In the genomic region with DNA sequence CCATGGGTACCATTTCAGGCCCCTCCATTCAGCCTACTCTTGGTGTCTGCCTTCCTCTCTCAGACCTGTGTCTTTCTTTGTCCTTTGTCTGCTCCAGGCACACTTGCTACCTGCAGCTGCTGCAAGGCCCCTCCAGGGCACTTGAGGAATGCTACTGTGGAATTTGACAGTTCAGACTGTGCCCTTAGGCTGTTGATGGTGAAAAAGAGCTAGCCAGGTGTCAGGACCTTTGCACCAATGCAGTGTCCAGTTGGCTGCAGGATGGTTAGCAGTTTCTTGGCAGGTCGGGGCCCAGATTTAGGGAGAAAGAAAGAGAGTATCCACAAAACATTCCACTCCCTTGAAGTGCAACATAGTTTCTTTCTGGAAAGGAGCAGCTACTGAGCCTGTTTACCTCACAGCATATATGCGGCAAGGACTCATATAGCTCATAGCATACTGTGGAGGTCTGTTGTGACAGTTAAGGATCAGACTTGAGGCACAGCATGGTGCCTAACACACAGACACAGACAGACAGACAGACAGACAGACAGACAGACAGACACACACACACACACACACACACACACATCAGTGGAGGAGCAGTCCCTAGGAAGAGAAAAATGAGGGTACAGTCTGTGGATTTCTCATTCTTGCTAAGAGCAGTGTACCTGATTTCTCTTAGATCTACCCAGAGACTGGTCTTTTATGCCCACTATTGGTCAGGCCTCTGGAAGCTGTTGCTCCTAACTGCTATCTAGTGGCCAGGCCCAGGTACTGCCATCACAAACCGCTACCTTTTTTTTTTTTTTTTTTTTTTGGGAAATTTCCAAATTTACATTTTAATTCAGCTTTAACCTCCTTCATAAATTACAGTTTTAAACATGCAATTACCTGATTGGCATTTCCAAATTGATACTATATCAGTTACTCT, we compare ENCODE assay signal across 8 mouse cellular contexts. TPM values are rescaled to one million over a fixed set of nuclear protein-coding genes. Genes with fewer than 3 reads are reported as not detected.
A peak's percentile ranks its signal among the peaks of the same experiment; 100 is the strongest.
DNase-seq lines count a peak whose midpoint lies in the region; ATAC-seq and TF ChIP-seq lines count a peak whose summit lies in the region.

No protein-coding gene starts in this region.

- DNase-seq in kidney, adult 18-20 months: no peak
- DNase-seq in liver, postnatal 0 days: no peak
- peak; percentile 70 for DNase-seq in testis, postnatal 14 days (ENCODE audit: low spot score)
- DNase-seq in cerebellum, adult 11-12 months: no peak
- DNase-seq in right cerebral cortex, postnatal 4 days: no peak

- TF ChIP-seq POLR2A in bone marrow, adult 2 months (IDR thresholded peaks at IDR 0.05; ENCODE audit: borderline replicate concordance, control insufficient read depth, low read depth, low read length): no peak

- H3K9ac ChIP-seq in kidney, embryonic 14.5 days (ENCODE audit: low read depth, low read length): no peak overlapping the region
- no peak overlapping the region for H3K9ac ChIP-seq in liver, postnatal 0 days (replicated peaks)

- no peak for TF ChIP-seq EP300 in liver, postnatal 0 days (IDR thresholded peaks at IDR 0.05; ENCODE audit: low read depth)

- peak; percentile 50 for TF ChIP-seq CTCF in bone marrow, adult 2 months (IDR thresholded peaks at IDR 0.05; ENCODE audit: control insufficient read depth, insufficient read depth, low read length)
- TF ChIP-seq CTCF in liver, postnatal 0 days (IDR thresholded peaks at IDR 0.05; ENCODE audit: low read depth): peak; percentile 75

- no peaks in the 10 kb centered on the region for H3K27me3 ChIP-seq in kidney, embryonic 14.5 days (ENCODE audit: control insufficient read depth, insufficient read depth, low read length)
- no peaks in the 10 kb centered on the region for H3K27me3 ChIP-seq in liver, postnatal 0 days (ENCODE audit: insufficient read depth, low read length)

- WGBS in kidney, embryonic 14.5 days: 52% methylated on average over 3 of the region's 3 CpGs
- WGBS in bone marrow, adult 2 months: 46% methylated on average over 3 of the region's 3 CpGs
- WGBS in liver, postnatal 0 days (ENCODE audit: insufficient replicate concordance): 50% methylated on average over 3 of the region's 3 CpGs

- H3K4me1 ChIP-seq in kidney, embryonic 14.5 days (ENCODE audit: control insufficient read depth, insufficient read depth, low read length): peaks cover 3% of the 10 kb centered on the region; the same call in 1 of the 2 replicates
- no peaks in the 10 kb centered on the region; the same call in 1 of the 2 replicates for H3K4me1 ChIP-seq in bone marrow, adult 2 months (ENCODE audit: control insufficient read depth, insufficient read depth, low read length)
- peaks cover 3% of the 10 kb centered on the region; the same call in 1 of the 2 replicates for H3K4me1 ChIP-seq in liver, postnatal 0 days (ENCODE audit: insufficient read depth)

- no peak overlapping the region for H3K4me3 ChIP-seq in kidney, embryonic 14.5 days (ENCODE audit: low read length)
- H3K4me3 ChIP-seq in bone marrow, adult 2 months (replicated peaks; ENCODE audit: control insufficient read depth, low read depth, low read length): no peak overlapping the region
- no peak overlapping the region for H3K4me3 ChIP-seq in liver, postnatal 0 days (ENCODE audit: low read depth, low read length)

- no peak overlapping the region for H3K4me2 ChIP-seq in kidney, embryonic 14.5 days (replicated peaks; ENCODE audit: low read depth, low read length)
- no peak overlapping the region for H3K4me2 ChIP-seq in liver, postnatal 0 days (ENCODE audit: low read depth, low read length)

- no peak overlapping the region for H3K27ac ChIP-seq in kidney, embryonic 14.5 days (ENCODE audit: low read depth, low read length)
- H3K27ac ChIP-seq in bone marrow, adult 2 months (ENCODE audit: control insufficient read depth, insufficient read depth, low read depth, low read length, poor library complexity): no peak overlapping the region
- H3K27ac ChIP-seq in liver, postnatal 0 days (ENCODE audit: low read depth): no peak overlapping the region

- H3K9me3 ChIP-seq in kidney, embryonic 14.5 days (ENCODE audit: control insufficient read depth, low read length): no peaks in the 10 kb centered on the region
- no peaks in the 10 kb centered on the region for H3K9me3 ChIP-seq in liver, postnatal 0 days (ENCODE audit: low read length)

- H3K36me3 ChIP-seq in kidney, embryonic 14.5 days (ENCODE audit: control insufficient read depth, insufficient read depth, low read length): no peaks in the 10 kb centered on the region
- no peaks in the 10 kb centered on the region for H3K36me3 ChIP-seq in liver, postnatal 0 days (replicated peaks; ENCODE audit: insufficient read depth, low read length)

- peak; percentile 69 for ATAC-seq in kidney, embryonic 14.5 days (ENCODE audit: low FRiP score, low TSS enrichment)
- ATAC-seq in hematopoietic stem cell, adult 5-6 weeks (replicated peaks in 1 of 2; ENCODE audit: insufficient read depth in 1 of 2, low FRiP score in 2 of 2, low TSS enrichment in 1 of 2, low read depth in 1 of 2, poor library complexity in 2 of 2, severe bottlenecking in 2 of 2): peak; percentile 86 to 92; a peak in 3 of 4 replicates
- peak; percentile 74 for ATAC-seq in liver, postnatal 0 days

RNA-seq across cellular contexts. Expression of a gene that starts 6.3 kb away (rescaled TPM):
- polyA plus RNA-seq in kidney, embryonic 14.5 days (2014; fragmentation: Nextera tagmentation; extraction: Ambion mirVana): 33.6 and 42.2 TPM in 2 replicates
- 11.8 and 12.9 TPM in 2 replicates for polyA plus RNA-seq in bone marrow, adult 2 months (2011; ENCODE audit: insufficient read depth, insufficient read length, low replicate concordance, missing spikeins)
- 14.9 and 22.1 TPM in 2 replicates for total RNA-seq in hematopoietic stem cell, adult 5-6 weeks (2017)
- polyA plus RNA-seq in liver, postnatal 0 days (2015; fragmentation: Nextera tagmentation; extraction: Ambion mirVana): 17.7 and 20.7 TPM in 2 replicates

RNA-seq across cellular contexts. Expression of a gene that starts 16.7 kb away (rescaled TPM):
- polyA plus RNA-seq in kidney, embryonic 14.5 days (2014; fragmentation: Nextera tagmentation; extraction: Ambion mirVana): not detected in 2 replicates
- polyA plus RNA-seq in bone marrow, adult 2 months (2011; ENCODE audit: insufficient read depth, insufficient read length, low replicate concordance, missing spikeins): not detected in 2 replicates
- not detected in 2 replicates for total RNA-seq in hematopoietic stem cell, adult 5-6 weeks (2017)
- polyA plus RNA-seq in liver, postnatal 0 days (2015; fragmentation: Nextera tagmentation; extraction: Ambion mirVana): not detected in 2 replicates
